Mouse (Mus musculus) gastrocnemius, postnatal 36 days (tissue): ENCODE measurements around the gene Rtn2. TPM values are rescaled to one million over a fixed set of nuclear protein-coding genes. Genes with fewer than 3 reads are reported as not detected.
A peak's percentile ranks its signal among the peaks of the same experiment; 100 is the strongest.
"Not testable (repeated sequence)": the region's sequence is repeated elsewhere in the genome, so short reads cannot be mapped to it uniquely, and the experiment has no call there.

Source experiments
- DNase-seq, 2 experiments: peaks; one replicate each; pipeline ENCODE4 v3.0.0; 2022
- intact Hi-C: fragments of 180-260 bp; cut with DNase I; formaldehyde crosslinking; loops from one replicate; pipeline ENCODE4 v1.15.1; 2025
- total RNA-seq, 2 experiments: library from RNA; stranded (reverse); gene quantifications; 2 replicates each; pipeline ENCODE4 v1.2.3; 2021

Gene Rtn2
- total RNA-seq, 2 experiments from 2014 or later: 974 to 1,054 TPM

- DNase-seq: no peak
- intact Hi-C loops: no loop called here
These were observed 16.2 kb upstream of the Rtn2 start for GRCm38 (mm10) chr7:19265928-19266822.

- DNase-seq: no peak
- intact Hi-C loops: no loop called here
These were observed 15.4 kb upstream of the Rtn2 start for GRCm38 (mm10) chr7:19267051-19267450.

- DNase-seq: no peak
- intact Hi-C loops: no loop called here
These were observed 13.3 kb upstream of the Rtn2 start for GRCm38 (mm10) chr7:19268993-19269681.

GRCm38 (mm10) chr7:19269721-19270441 lies 12.5 kb upstream of the Rtn2 start:
- peak in 1 of 2 experiments; percentile 61 for DNase-seq
- intact Hi-C loops: no loop called here

- intact Hi-C loops: no loop called here
- DNase-seq: no peak
These were observed 11.8 kb upstream of the Rtn2 start for GRCm38 (mm10) chr7:19270509-19271237.

- intact Hi-C loops: no loop called here
- DNase-seq: peak; percentile 76 to 77
These were observed 10.9 kb upstream of the Rtn2 start, which contains the start of gene Vasp for GRCm38 (mm10) chr7:19271238-19272172. Vasp (minus strand) TSS chr7:19271817.

- intact Hi-C loops: no loop called here
These were observed 10.2 kb upstream of the Rtn2 start for GRCm38 (mm10) chr7:19272173-19272764.

GRCm38 (mm10) chr7:19276253-19276652 lies 6.2 kb upstream of the Rtn2 start:
- no peak for DNase-seq
- intact Hi-C loops: no loop called here

More at GRCm38 (mm10) chr7:19272173-19272764, 10.2 kb upstream of the Rtn2 start:
- DNase-seq: no peak

GRCm38 (mm10) chr7:19279052-19279451 lies 3.4 kb upstream of the Rtn2 start:
- DNase-seq: no peak
- intact Hi-C loops: no loop called here

- intact Hi-C loops: loop anchor here (5.0 kb wide), 1 partner anchor 102 kb away; the partner anchor contains the start of gene Eml2
- no peak for DNase-seq
These were observed 2.8 kb upstream of the Rtn2 start, which contains the start of gene Ppm1n for GRCm38 (mm10) chr7:19279581-19280114. Ppm1n (minus strand) TSS chr7:19280064.

GRCm38 (mm10) chr7:19281680-19282304 lies 632 bp upstream of the Rtn2 start:
- intact Hi-C loops: loop anchor here (2.0 to 5.0 kb wide), 3 partner anchors 17 to 104 kb away; partner anchors contain the start of gene Eml2
- not testable (repeated sequence) for DNase-seq

GRCm38 (mm10) chr7:19282791-19283405 lies 474 bp downstream of the Rtn2 start:
- intact Hi-C loops: loop anchor here (2.0 to 5.0 kb wide), 3 partner anchors 16 to 106 kb away; partner anchors contain the start of gene Eml2

GRCm38 (mm10) chr7:19283406-19283804 lies 981 bp downstream of the Rtn2 start:
- DNase-seq: no peak
- intact Hi-C loops: loop anchor here (2.0 to 5.0 kb wide), 3 partner anchors 15 to 106 kb away; partner anchors contain the start of gene Eml2

More at GRCm38 (mm10) chr7:19282791-19283405, 474 bp downstream of the Rtn2 start:
- no peak for DNase-seq

- DNase-seq: peak in 1 of 2 experiments; percentile 54
- intact Hi-C loops: loop anchor here (5.0 kb wide), 1 partner anchor 107 kb away; the partner anchor contains the start of gene Eml2
These were observed 2.3 kb downstream of the Rtn2 start for GRCm38 (mm10) chr7:19284763-19285162.

GRCm38 (mm10) chr7:19290969-19291596 lies 8.7 kb downstream of the Rtn2 start:
- DNase-seq: peak; percentile 72 to 76

GRCm38 (mm10) chr7:19295503-19296185 lies 13.2 kb downstream of the Rtn2 start:
- intact Hi-C loops: loop anchor here (5.0 kb wide), 1 partner anchor 118 kb away; the partner anchor contains the start of gene Eml2
- peak; percentile 97 for DNase-seq

More at GRCm38 (mm10) chr7:19290969-19291596, 8.7 kb downstream of the Rtn2 start:
- intact Hi-C loops: no loop called here
